Mouse (Mus musculus) limb, embryonic 10.5 days (tissue): ENCODE results near the gene Mzf1. TPM values are rescaled to one million over a fixed set of nuclear protein-coding genes. Genes with fewer than 3 reads are reported as not detected.

Experiments used
- DNase-seq: peaks from one replicate; pipeline ENCODE4 v3.0.0-alpha.2; 2017; ENCODE audit warnings: low spot score
- H3K27ac ChIP-seq: fragments of 300-500 bp; sonication (generic); 2 replicates; pipeline ENCODE4 v1.5.1; 2016; ENCODE audit warnings: mild to moderate bottlenecking
- H3K27me3 ChIP-seq: fragments of 300-500 bp; sonication (generic); 2 replicates; pipeline ENCODE4 v1.6.1; 2016; ENCODE audit warnings: low read depth, mild to moderate bottlenecking; ENCODE audit not compliant: poor library complexity, severe bottlenecking
- H3K36me3 ChIP-seq: fragments of 300-500 bp; sonication (generic); 2 replicates; pipeline ENCODE4 v1.6.1; 2016; ENCODE audit warnings: mild to moderate bottlenecking, moderate library complexity
- H3K4me1 ChIP-seq: fragments of 300-500 bp; sonication (generic); 2 replicates; pipeline ENCODE4 v1.6.1; 2016
- H3K4me3 ChIP-seq: fragments of 300-500 bp; sonication (generic); 2 replicates; pipeline ENCODE4 v1.5.1; 2016; ENCODE audit warnings: mild to moderate bottlenecking, moderate library complexity
- H3K9me3 ChIP-seq: fragments of 300-500 bp; sonication (generic); replicated peaks from 2 replicates; pipeline ENCODE4 v1.6.1; 2016; ENCODE audit warnings: mild to moderate bottlenecking
- WGBS: fragments of 180-500 bp; shearing (Covaris S2); methylation state at CpG from one replicate; pipeline ENCODE4 v1.1.7; 2016; 5-methylcytosine and 5-hydroxymethylcytosine counted together
- polyA plus RNA-seq: library from polyadenylated mRNA; unstranded; fragments of >200 nt; fragmentation: Nextera tagmentation; extraction: Ambion mirVana; gene quantifications from 2 replicates; pipeline ENCODE4 v1.2.1, GENCODE M21; 2016

The Mzf1 gene
- polyA plus RNA-seq, 1 experiment from 2014 or later = 4.4 TPM

- Histone ChIP-seq H3K4me3 (peak overlapping the region; percentile 65), H3K4me1 (peaks cover 31% of the 10 kb centered on the region), H3K27me3 (peaks cover 27% of the 10 kb centered on the region), H3K9me3 (no peaks in the 10 kb centered on the region), H3K36me3 (peaks cover 37% of the 10 kb centered on the region), H3K27ac (peak overlapping the region; percentile 92)
- DNase-seq = peak; percentile 98
- under 1% methylated on average over 42 of the region's 42 CpGs for WGBS
Measured at GRCm38 (mm10) chr7:13009143-13010004, 45.2 kb downstream of the Mzf1 start.

- peaks cover 31% of the 10 kb centered on the region for H3K4me1 ChIP-seq
- H3K36me3 ChIP-seq = peaks cover 40% of the 10 kb centered on the region
- peaks cover 27% of the 10 kb centered on the region for H3K27me3 ChIP-seq
- DNase-seq = no peak
- 22% methylated on average over 57 of the region's 57 CpGs for WGBS
- H3K27ac ChIP-seq = no peak overlapping the region
- H3K9me3 ChIP-seq = no peaks in the 10 kb centered on the region
- peak overlapping the region; percentile 37 for H3K4me3 ChIP-seq
Measured at GRCm38 (mm10) chr7:13007341-13008092, 47.0 kb downstream of the Mzf1 start.

- WGBS = 83% methylated on average over 10 of the region's 10 CpGs
- peaks cover 27% of the 10 kb centered on the region for H3K27me3 ChIP-seq
- peaks cover 40% of the 10 kb centered on the region for H3K36me3 ChIP-seq
- H3K9me3 ChIP-seq = no peaks in the 10 kb centered on the region
- H3K4me3 ChIP-seq = peak overlapping the region; percentile 37; the same call in 1 of the 2 replicates
- no peak overlapping the region for H3K27ac ChIP-seq
- H3K4me1 ChIP-seq = peaks cover 31% of the 10 kb centered on the region
- no peak for DNase-seq
Measured at GRCm38 (mm10) chr7:13006531-13006930, 48.0 kb downstream of the Mzf1 start.

GRCm38 (mm10) chr7:13006011-13006410 lies 48.6 kb downstream of the Mzf1 start:
- Histone ChIP-seq H3K9me3 (no peaks in the 10 kb centered on the region), H3K36me3 (peaks cover 40% of the 10 kb centered on the region), H3K4me1 (peaks cover 31% of the 10 kb centered on the region), H3K27me3 (peaks cover 27% of the 10 kb centered on the region), H3K4me3 (no peak overlapping the region), H3K27ac (no peak overlapping the region)
- DNase-seq = no peak
- 91% methylated on average over 17 of the region's 17 CpGs for WGBS

- no peak for DNase-seq
- peaks cover 24% of the 10 kb centered on the region for H3K27me3 ChIP-seq
- H3K36me3 ChIP-seq = peaks cover 40% of the 10 kb centered on the region
- H3K9me3 ChIP-seq = no peaks in the 10 kb centered on the region
- H3K27ac ChIP-seq = no peak overlapping the region
- 80% methylated on average over 5 of the region's 5 CpGs for WGBS
- no peak overlapping the region for H3K4me3 ChIP-seq
- peaks cover 19% of the 10 kb centered on the region for H3K4me1 ChIP-seq
Measured at GRCm38 (mm10) chr7:13003380-13003779, 51.2 kb downstream of the Mzf1 start.

GRCm38 (mm10) chr7:13001584-13001983 lies 53.0 kb downstream of the Mzf1 start:
- no peak for DNase-seq
- peaks cover 6% of the 10 kb centered on the region; the same call in 1 of the 2 replicates for H3K27me3 ChIP-seq
- H3K27ac ChIP-seq = no peak overlapping the region
- no peaks in the 10 kb centered on the region for H3K9me3 ChIP-seq
- peaks cover 23% of the 10 kb centered on the region for H3K36me3 ChIP-seq
- WGBS = 78% methylated on average over 1 of the region's 1 CpGs
- 0 out of 2 replicates have a peak, but pooled peaks cover 2% of the 10 kb centered on the region for H3K4me1 ChIP-seq
- H3K4me3 ChIP-seq = no peak overlapping the region

GRCm38 (mm10) chr7:12998851-12999250 lies 55.7 kb downstream of the Mzf1 start, which contains the start of gene Trim28:
Trim28 (plus strand) TSS chr7:12999114.
- no peak within 1 kb of the TSS for H3K4me3 ChIP-seq
- H3K4me1 ChIP-seq = no peaks in the 10 kb centered on the region
- no peaks in the 10 kb centered on the region for H3K36me3 ChIP-seq
- no peak within 1 kb of the TSS for H3K27ac ChIP-seq
- 81% methylated on average over 3 of the region's 3 CpGs for WGBS
- no peak for DNase-seq
- no peaks in the 10 kb centered on the region for H3K27me3 ChIP-seq
- no peaks in the 10 kb centered on the region for H3K9me3 ChIP-seq

- H3K27ac ChIP-seq = no peak within 1 kb of the TSS
- no peaks in the 10 kb centered on the region for H3K9me3 ChIP-seq
- no peak within 1 kb of the TSS for H3K4me3 ChIP-seq
- H3K27me3 ChIP-seq = no peaks in the 10 kb centered on the region
- no peaks in the 10 kb centered on the region for H3K36me3 ChIP-seq
- 79% methylated on average over 5 of the region's 5 CpGs for WGBS
- DNase-seq = no peak
- no peaks in the 10 kb centered on the region for H3K4me1 ChIP-seq
Measured at GRCm38 (mm10) chr7:12998053-12998452, 56.5 kb downstream of the Mzf1 start, which contains the start of gene Slc27a5. Slc27a5 (minus strand) TSS chr7:12998192.

GRCm38 (mm10) chr7:12997230-12997629 lies 57.3 kb downstream of the Mzf1 start:
- H3K36me3 ChIP-seq = no peaks in the 10 kb centered on the region
- H3K27me3 ChIP-seq = no peaks in the 10 kb centered on the region
- DNase-seq = no peak
- WGBS = 76% methylated on average over 5 of the region's 5 CpGs
- no peak overlapping the region for H3K4me3 ChIP-seq
- no peak overlapping the region for H3K27ac ChIP-seq
- H3K9me3 ChIP-seq = no peaks in the 10 kb centered on the region
- H3K4me1 ChIP-seq = no peaks in the 10 kb centered on the region

GRCm38 (mm10) chr7:12995862-12996261 lies 58.7 kb downstream of the Mzf1 start:
- H3K4me1 ChIP-seq = no peaks in the 10 kb centered on the region

GRCm38 (mm10) chr7:12993148-12993547 lies 61.4 kb downstream of the Mzf1 start:
- 89% methylated on average over 10 of the region's 10 CpGs for WGBS
- no peaks in the 10 kb centered on the region for H3K9me3 ChIP-seq
- H3K4me3 ChIP-seq = no peak overlapping the region
- no peaks in the 10 kb centered on the region for H3K4me1 ChIP-seq
- no peaks in the 10 kb centered on the region for H3K36me3 ChIP-seq
- no peaks in the 10 kb centered on the region for H3K27me3 ChIP-seq
- no peak for DNase-seq
- no peak overlapping the region for H3K27ac ChIP-seq

More at GRCm38 (mm10) chr7:12995862-12996261, 58.7 kb downstream of the Mzf1 start:
- no peaks in the 10 kb centered on the region for H3K36me3 ChIP-seq
- no peaks in the 10 kb centered on the region for H3K27me3 ChIP-seq
- H3K9me3 ChIP-seq = no peaks in the 10 kb centered on the region
- no peak for DNase-seq
- H3K27ac ChIP-seq = no peak overlapping the region
- no peak overlapping the region for H3K4me3 ChIP-seq
